Mouse (Mus musculus) layer of hippocampus, adult 9-10 months (tissue): ENCODE data around the gene Plek2.

Experiments used
- DNase-seq: peaks from one replicate; pipeline ENCODE4 v3.0.0; 2022; ENCODE audit warnings: low spot score

Gene Plek2

DNA sequence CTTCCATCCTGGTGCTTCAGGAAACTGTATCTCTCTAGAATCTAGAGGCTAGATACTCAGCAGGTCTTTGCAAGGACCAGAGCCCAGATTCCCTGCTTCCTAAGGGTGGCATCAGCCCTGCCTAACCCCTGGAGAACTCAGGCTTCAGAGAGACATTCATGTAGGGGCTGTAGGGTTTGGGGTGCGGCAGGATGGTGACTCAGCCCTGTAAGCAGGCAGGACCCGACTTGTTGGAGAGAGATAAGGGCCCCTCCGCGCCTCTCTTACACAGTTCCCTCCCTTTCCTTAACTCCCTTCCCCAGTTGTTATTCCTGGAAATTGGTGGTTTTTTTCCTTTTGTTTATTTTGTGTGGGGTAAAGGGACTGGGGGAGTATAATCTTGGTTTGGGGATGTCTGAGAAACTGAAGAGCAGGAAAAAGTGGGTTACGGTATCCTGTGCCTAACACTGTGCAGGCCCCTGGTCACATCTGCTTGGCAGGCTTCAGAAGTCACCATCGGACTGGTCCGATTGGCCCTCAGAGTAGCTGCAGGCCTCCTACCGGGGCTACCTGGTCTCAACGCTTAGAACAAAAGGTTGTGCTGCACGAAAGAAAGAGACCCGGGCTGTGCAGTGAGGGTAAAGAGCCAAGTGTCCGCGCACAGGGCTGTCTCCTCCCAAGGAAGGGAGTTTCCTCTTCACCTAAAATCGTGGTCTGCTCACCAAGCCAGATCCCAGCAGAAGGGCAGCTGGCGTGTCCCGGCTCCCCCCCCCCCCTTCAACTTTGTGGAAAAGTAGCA, 4.1 kb upstream of the Plek2 start:
- DNase-seq = no peak

DNA sequence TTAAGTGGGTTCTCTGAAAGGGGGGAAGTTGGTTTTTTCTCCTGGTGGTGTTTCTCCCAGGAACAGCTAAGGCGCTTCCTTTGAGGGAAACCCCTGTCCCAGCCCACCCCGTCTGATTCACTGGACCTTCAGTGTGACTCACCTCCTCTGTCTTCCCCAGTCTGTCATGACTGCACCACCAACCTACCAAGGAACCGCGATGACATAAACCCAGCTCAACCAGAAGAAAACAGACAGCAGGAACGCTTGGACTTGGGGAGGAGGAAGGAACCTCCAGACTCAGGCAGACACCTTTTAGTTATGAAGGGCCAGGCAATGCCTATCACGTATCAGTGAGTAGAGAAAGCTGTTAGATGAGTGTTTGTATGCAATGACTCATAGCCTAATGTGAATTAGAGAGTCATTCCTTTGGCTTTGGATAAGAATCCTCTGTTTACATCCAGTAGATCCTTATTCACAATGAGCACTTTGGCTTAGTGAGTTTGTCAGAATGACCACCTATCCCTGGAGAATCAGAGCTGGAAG, 1.4 kb upstream of the Plek2 start:
- DNase-seq = no peak

DNA sequence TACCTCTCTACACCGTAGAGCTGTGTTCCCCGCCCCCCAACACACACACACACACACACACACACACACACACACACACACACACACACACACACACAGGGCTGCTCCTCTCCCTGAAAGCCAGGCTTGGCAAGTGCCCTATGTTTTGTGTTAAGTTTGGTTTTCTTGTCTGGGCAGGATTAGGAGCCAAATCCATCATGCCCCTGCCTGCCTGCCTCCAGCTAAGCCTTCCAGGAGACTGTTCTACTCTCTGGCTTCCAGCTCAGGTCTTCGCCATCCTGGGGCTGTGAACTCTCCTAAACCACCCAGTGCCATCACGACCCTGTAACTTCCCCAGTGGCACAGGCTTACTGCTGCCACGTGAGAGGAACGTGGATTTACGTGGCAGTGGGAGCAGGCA, 2.3 kb downstream of the Plek2 start:
- no peak for DNase-seq

DNA sequence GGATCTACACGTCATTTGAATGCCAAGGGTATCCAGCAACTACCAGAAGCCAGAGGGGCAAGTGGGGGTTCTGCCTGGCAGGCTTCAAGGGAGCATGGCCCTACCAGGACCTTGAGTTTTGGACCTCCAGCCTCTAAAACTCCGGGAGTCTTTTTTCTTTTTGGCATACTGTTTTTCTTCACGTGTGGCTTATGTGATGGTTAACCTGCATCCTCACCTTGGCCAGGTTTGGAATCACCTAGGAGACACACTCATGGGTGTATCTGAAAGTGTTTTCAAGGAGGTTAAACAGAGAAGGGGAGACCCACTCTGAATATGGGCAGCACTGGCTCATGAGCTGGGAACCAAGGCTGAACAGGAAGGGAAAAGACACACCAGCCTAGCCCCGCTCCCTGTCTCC, 3.5 kb downstream of the Plek2 start:
- no peak for DNase-seq

DNA sequence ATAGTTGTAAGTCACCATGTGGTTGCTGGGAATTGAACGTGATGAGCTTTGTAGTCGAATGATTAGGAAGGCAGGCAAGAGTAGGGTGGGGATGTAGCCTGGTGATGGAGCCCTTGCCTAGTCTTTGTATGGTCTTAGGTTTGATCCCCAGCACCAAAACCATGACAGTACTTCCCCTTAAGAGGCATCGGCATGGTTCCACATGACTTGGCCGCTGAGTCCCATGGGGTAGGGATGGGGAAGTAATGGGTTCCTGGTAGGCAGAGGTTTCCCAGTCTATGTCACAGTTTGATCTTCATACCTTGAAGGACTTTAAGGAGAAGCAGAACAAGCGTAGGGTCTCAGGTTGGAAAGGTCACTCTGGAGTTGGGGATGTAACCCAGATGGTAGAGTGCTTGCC, 5.3 kb downstream of the Plek2 start:
- DNase-seq = no peak

DNA sequence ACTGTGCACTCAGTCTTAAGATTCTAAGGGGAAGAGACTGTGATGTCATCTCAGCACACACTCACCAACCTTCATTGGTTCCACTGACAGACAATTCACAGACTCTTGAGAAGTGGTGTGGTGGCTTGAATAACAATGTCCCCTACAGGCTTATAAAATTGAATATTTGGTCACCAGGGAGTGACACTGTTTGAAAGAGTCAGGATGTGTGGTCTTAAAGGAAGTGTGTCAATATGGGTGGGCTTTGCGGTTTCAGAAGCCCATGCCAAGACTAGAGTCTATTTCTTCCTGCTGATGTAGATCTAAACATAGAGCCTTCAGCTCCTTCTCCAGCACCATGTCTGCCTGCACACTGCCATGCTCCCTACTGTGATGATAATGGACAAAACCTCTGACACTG, 8.9 kb downstream of the Plek2 start:
- no peak for DNase-seq

DNA sequence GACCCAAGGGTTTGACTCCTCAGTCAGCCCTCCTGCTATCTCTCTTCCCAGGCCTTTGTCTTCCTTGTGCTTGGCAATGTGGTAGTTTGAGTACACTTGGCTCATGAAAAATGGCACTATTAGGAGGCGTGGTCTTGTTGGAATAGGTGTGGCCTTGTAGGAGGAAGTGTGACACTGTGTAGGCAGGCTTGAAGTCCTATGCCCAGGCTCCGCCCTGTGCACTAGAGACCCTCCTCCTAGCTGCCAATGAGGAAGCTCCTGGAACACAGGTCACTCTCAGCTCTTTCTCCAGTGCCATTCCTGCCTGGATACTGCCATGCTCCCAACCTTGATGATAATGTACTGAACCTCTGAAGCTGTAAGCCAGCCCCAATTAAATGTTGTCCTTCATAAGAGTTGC, 15.6 kb downstream of the Plek2 start:
- DNase-seq = no peak

DNA sequence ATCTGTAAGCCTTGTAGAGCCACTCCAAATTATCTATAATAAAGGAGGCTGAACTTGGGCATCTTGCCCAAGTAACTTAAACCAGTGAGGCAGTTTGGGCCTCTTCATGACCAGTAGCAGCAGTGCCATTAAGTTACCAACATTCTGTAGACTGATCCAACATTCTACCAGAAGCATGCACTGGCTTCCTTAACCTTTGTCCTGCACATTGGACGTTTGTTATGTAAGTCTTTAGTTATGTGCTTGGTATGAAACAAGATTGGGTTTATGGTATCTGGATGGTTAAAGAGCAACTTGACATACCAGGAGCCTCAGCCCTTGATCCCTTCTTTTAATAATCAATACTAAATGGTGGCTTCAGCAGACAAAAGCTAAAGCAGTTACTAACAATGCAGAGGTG, 16.7 kb downstream of the Plek2 start:
- DNase-seq = no peak

DNA sequence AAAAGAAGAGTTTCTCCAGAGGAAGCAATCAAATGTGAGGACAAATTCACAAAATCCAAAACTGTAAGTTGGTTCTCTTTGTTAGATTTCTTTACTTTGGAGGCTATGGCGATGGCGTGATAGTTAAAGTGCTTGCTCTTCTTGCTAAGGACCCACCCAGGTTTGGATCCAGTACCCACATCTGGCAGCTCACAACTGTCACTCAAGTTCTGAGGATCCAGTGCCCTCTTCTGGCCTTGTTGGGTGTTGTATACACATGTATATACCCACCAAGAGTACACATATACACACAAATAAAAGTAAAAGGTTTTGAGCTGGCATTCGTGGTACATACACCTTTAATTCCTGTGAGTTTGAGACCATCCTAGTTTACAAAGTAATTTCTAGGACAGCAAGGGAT, 32.2 kb downstream of the Plek2 start:
- DNase-seq = no peak

DNA sequence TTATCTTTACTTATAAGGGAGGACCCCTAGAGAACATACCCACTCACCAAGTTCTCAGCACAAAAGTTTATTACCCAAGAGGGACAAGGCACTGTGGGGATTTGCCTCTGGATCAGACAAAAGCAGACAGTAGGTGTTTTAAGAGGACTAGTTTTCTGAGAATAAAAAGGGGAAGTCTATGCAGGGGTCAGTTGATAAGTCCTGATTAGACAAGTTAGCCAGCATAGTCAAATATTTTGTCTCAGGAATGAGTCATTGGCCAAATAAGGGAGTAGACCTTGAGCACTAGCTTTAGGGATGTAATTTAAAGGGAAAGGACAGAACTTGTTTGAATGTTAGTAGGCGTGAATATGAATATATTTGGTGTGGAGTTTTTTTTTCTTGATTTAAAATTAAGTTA, 38.6 kb downstream of the Plek2 start:
- no peak for DNase-seq

DNA sequence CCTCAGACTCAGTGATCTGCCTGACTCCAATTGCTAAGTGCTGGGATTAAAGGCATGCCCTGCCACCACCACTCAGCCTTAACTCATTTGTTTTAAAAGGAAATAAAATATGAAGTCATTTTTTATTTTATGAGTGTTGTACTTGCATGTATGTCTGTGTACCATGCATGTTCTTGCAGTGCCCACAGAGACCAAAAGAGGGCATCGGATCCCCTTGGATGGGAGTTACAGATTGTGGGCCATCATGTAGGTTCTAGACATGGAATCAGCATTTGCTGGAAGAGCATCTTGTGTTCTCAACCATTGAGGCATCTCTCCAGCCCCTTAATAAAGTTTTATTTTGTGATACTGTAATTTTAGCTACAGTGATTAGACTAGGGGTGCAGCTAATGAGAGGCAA, 41.3 kb downstream of the Plek2 start:
- DNase-seq = no peak

DNA sequence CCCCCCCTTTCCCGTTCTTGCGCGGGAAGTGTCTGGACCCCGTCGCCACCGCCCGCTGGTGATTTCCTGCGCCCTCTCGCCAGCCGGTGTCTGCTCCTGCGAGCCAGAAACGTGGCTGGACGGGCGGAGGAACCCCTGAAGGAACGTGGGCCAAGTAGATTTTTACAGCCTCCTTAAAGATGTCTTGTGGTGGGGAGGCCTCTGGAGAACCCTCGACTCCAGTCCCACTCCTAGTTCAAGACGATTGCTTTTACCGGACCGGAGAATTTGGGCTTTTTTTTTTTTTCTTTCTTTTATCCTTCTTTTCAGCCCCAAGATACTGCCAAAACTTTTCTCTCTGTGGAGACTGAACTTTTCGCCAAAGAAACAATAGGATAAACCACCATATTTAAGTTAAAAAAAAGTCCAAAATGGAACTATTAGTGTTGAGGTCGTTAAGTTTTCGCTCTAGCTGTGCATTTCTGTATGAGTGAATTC, 44.5 kb downstream of the Plek2 start:
- DNase-seq = no peak

DNA sequence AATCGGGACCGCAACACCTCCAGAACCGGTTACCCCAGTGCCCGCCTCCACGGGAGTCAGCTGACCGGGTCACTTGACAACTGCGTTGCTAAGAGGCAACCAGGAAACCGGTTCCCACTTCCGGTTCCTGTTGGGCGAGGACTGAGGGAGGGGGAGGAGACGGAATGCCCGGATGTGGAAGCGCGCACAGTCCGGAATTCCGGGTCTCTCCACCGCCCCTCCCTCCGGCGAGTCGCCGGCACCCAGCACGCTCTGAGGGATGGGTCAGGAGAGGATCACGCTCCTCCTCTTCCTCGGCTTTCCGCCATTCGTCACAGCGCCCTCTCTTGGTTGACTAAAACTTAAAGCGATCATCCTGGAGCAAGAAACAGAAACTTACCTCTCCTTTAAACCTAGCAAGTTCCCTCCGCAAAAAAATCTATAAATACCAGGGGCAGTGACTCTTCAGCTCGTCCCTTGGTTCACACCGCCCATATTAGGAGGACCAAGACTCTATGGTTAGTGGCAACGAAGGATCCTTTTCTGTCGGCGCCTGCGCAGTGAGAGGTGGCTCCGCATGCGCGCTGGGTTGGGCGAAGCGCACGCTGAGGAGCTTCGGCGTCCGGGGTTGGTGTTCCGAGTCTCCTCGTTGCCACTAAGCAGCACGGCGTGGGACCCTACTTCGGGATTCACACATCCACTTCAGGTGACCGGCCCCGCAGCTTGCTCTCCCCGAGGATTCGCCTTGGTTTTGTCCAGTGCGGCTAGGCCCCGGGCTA, 45.1 kb downstream of the Plek2 start, which contains the start of the genes Atp6v1d and Eif2s1:
TSS of gene Atp6v1d (minus strand) at position 143 of the 758 bp plus-strand sequence.
TSS of gene Eif2s1 (plus strand) at position 324 of the 758 bp plus-strand sequence.
- DNase-seq = peak; percentile 96

DNA sequence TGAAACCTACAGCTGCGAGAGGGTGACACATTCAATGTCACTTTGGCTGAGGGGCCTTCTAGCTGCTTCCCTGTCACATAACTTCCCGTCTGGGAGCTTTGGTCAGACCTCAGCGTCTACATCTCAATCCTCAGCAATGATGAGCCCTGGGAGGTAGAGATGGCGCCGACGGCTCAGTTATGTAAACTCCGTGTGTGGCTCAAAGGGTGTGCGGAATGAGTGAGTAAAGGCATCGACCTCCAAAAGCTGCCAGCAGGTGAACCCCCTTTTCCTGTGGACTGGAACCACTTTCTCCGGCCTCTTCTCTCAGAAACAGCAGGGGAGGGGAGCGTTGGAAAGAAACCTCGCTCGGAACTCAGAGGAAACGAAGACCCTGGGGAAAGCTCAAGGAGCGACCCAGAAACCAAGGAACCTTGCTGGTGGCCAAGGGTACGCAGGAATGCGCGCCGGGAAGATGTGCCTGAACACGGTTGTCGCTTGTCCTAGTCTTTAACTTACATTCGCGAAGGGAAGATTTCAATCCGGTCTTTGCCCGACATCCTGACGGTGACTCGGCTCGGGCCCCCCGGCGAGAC, 45.8 kb downstream of the Plek2 start:
- DNase-seq = peak; percentile 12

DNA sequence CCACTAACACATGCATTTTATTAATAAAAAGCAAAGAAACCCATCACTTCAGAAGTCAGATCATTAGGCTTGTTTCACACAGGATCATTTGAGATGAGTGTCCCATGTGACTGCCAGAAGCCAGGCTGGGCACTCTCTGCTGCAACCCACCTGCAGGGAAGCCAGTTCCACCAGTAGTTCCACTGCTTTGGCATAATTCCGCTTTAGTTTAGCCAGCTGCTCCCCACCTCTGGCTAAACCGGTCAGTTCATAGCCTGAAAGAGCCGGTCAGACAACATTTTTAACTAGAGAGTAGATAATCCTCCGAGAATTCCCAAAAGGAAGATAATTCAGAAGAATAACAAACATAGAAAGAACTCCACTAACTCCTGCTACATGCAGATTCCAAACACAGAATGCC, 58.5 kb downstream of the Plek2 start:
- no peak for DNase-seq

DNA sequence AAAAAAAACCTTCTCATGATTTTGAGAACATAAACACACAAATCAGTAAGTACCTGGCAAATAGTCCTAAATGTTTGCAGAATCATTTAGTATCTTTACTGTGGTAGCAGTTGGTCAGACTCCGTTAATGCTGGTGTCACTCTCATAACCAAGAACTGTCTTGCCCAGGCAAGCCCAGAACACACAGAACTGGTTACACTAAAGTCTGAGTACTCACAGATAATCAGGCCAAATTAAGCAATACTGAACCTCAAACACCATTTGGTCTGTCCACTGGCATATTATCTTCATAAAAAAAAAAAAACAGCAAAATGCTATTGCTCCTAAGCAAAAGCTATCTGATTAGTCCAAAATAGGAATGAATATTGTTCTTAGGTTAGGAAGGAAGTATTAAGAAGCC, 64.3 kb downstream of the Plek2 start:
- DNase-seq = no peak

DNA sequence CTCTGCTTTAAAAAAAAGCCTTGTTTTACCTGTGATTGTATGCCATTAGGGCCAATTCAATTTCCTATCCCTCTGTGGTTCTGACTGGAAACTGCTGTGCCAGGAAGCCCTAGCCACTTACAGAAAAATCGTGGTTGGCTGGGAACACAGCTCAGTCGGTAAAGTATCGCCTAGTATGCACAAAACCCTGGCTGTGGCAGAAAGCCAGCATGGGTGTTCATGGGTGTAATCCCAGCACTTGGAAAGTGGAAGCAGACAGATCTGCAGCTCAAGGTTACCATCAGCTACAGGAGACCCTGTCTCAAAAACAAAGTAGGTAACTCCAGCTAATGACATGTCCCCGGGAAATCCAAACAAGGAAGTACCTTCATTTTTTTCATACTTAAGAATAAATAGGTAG, 66.9 kb downstream of the Plek2 start:
- DNase-seq = no peak
